Comparison of ENCODE assay signal across 22 mouse cellular contexts in genomic region chr16:17001109-17001508, GRCm38 (mm10). TPM values are rescaled to one million over a fixed set of nuclear protein-coding genes. Genes with fewer than 3 reads are reported as not detected.
A peak's percentile ranks its signal among the peaks of the same experiment; 100 is the strongest.
DNase-seq lines count a peak whose midpoint lies in the region; ATAC-seq and TF ChIP-seq lines count a peak whose summit lies in the region.
"Had no signal": no experiment of that assay in that cellular context is flagged by ENCODE, and none has a peak within 500 bp of the region (broad histone marks: within the 10 kb centered on the region; RNA-seq: fewer than 3 reads in every experiment).

No protein-coding gene starts in this region.

- H3K27ac ChIP-seq in layer of hippocampus, adult 2 months = 0 out of 2 replicates have a peak overlapping the region, but pooled peaks have one; percentile 28
- H3K27ac ChIP-seq: embryonic facial prominence, embryonic 15.5 days; forebrain, embryonic 10.5 days; gastrocnemius, adult 2 months; heart, embryonic 10.5 days; heart, embryonic 15.5 days; hindbrain, embryonic 15.5 days had no signal

- no peak for DNase-seq in layer of hippocampus, adult 2 months (ENCODE audit: low spot score in 2 of 2)
- no peak for DNase-seq in layer of hippocampus, adult 8-10 months (ENCODE audit: low spot score in 2 of 2)
- peak; percentile 30 for DNase-seq in ES-CJ7 (ENCODE audit: low read depth, low spot score)
- DNase-seq in kidney, postnatal 36 days = no peak
- no peak for DNase-seq in cerebellum, adult 9-11 months
- DNase-seq: adrenal gland, postnatal 14 days; cerebellum, adult 11-12 months; cerebellum, adult 9-10 months; embryo, embryonic 11 days; gastrocnemius, adult 2 months; gastrocnemius, postnatal 25 days; heart, adult 18-20 months; heart, postnatal 14 days had no signal

- no peak for TF ChIP-seq CTCF in layer of hippocampus, adult 2 months (conservative IDR thresholded peaks at IDR 0.05)

- ATAC-seq in granulocyte monocyte progenitor cell, adult 5-6 weeks (replicated peaks; ENCODE audit: poor library complexity, severe bottlenecking) = peak; percentile 99
- ATAC-seq in neutrophil, adult 5-6 weeks (ENCODE audit: extremely low read depth, insufficient number of reproducible peaks, low FRiP score, poor library complexity, severe bottlenecking) = peak; percentile 48; the same call in 1 of the 2 replicates
- ATAC-seq: forebrain, embryonic 14.5 days had no signal

- no peak overlapping the region for H3K4me3 ChIP-seq in layer of hippocampus, adult 2 months
- H3K4me3 ChIP-seq: embryonic facial prominence, embryonic 15.5 days; erythroblast, embryonic 14.5 days; forebrain, embryonic 10.5 days; gastrocnemius, adult 2 months; heart, embryonic 10.5 days; heart, embryonic 15.5 days; hindbrain, embryonic 15.5 days had no signal

RNA-seq across cellular contexts. Expression of gene Mapk1, which starts 17.9 kb away (rescaled TPM):
- total RNA-seq in layer of hippocampus, adult 2 months (2021) = 100 to 1,000 TPM; 522 to 547 TPM
- total RNA-seq in layer of hippocampus, adult 8-10 months (2022) = 100 to 1,000 TPM; 461 to 545 (median 499) TPM
- 119 and 120 TPM in 2 replicates for total RNA-seq in granulocyte monocyte progenitor cell, adult 5-6 weeks (2014; fragmentation: Nextera tagmentation)
- 129 and 130 TPM in 2 replicates for total RNA-seq in granulocyte monocyte progenitor cell, adult 5-6 weeks (2017)
- total RNA-seq in neutrophil, adult 5-6 weeks (2017) = 130 and 147 TPM in 2 replicates
